Mouse (Mus musculus) liver, embryonic 13.5 days (tissue): ENCODE results near the gene Nr4a1. TPM values are rescaled to one million over a fixed set of nuclear protein-coding genes. Genes with fewer than 3 reads are reported as not detected.

Source experiments
- ATAC-seq: fragments of 200-750 bp; cut with Nextera tagmentation; 2 replicates; pipeline ENCODE4 v1.8.0; 2017; ENCODE audit warnings: low read depth, mild to moderate bottlenecking, moderate number of reproducible peaks, moderate library complexity
- DNase-seq: peaks from one replicate; pipeline ENCODE4 v3.0.0; 2022
- H3K27ac ChIP-seq: fragments of 300-500 bp; sonication (generic); 2 replicates; pipeline ENCODE4 v1.5.1; 2015; ENCODE audit warnings: moderate library complexity, mild to moderate bottlenecking, inconsistent platforms
- H3K27me3 ChIP-seq: fragments of 300-500 bp; sonication (generic); 2 replicates; pipeline ENCODE4 v1.6.1; 2015; ENCODE audit warnings: mild to moderate bottlenecking, inconsistent platforms
- H3K36me3 ChIP-seq: fragments of 300-500 bp; sonication (generic); 2 replicates; pipeline ENCODE4 v1.6.1; 2015; ENCODE audit warnings: mild to moderate bottlenecking, inconsistent platforms
- H3K4me1 ChIP-seq: fragments of 300-500 bp; sonication (generic); replicated peaks from 2 replicates; pipeline ENCODE4 v1.6.1; 2015; ENCODE audit warnings: inconsistent platforms
- H3K4me2 ChIP-seq: fragments of 300-500 bp; sonication (generic); 2 replicates; pipeline ENCODE4 v1.6.1; 2015; ENCODE audit warnings: inconsistent platforms, mild to moderate bottlenecking, moderate library complexity
- H3K4me3 ChIP-seq: fragments of 300-500 bp; sonication (generic); replicated peaks from 2 replicates; pipeline ENCODE4 v1.5.1; 2015; ENCODE audit warnings: mild to moderate bottlenecking, inconsistent platforms
- H3K9ac ChIP-seq: fragments of 300-500 bp; sonication (generic); 2 replicates; pipeline ENCODE4 v1.6.1; 2015; ENCODE audit warnings: mild to moderate bottlenecking, inconsistent platforms
- H3K9me3 ChIP-seq: fragments of 300-500 bp; sonication (generic); replicated peaks from 2 replicates; pipeline ENCODE4 v1.6.1; 2016; ENCODE audit warnings: inconsistent platforms
- WGBS: fragments of 180-500 bp; shearing (Covaris S2); methylation state at CpG from one replicate; pipeline ENCODE4 v1.1.7; 2015; ENCODE audit not compliant: insufficient replicate concordance; 5-methylcytosine and 5-hydroxymethylcytosine counted together
- polyA plus RNA-seq: library from polyadenylated mRNA; unstranded; fragments of >200 nt; fragmentation: Nextera tagmentation; extraction: Ambion mirVana; gene quantifications from 2 replicates; pipeline ENCODE4 v1.2.1, GENCODE M21; 2015

Nr4a1 gene
- polyA plus RNA-seq, 1 experiment from 2014 or later: 0.56 TPM

DNA sequence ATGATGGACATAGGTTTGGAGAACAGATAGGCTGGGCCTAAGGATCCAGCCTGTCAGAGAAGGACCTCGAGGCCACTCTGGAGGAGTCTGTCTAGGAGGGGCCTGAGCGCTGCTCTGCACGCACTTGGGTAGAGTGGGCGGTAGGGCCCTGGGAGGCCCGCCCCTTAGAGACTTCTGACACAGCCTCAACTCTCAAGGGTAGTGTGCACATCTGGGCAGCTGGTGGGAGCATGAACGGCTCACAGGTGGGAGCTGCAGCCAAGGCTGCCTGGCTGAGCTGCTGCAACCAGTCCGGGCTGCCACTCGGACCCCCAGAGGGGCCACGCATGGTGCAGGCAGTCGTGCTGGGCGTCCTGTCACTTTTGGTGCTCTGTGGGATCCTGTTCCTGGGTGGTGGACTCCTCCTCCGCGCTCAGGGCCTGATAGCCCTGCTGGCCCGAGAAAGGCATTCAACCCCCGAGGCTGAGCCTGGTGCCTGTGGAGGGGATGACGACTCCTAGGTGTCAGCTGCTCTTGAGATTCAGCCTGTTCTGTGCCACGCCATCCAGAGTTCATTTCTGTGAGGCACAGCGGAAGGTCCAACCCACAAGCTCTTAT is 39.1 kb downstream of the Nr4a1 start, which contains the start of gene 6030408B16Rik:
TSS of gene 6030408B16Rik (plus strand) at position 188 of the 597 bp plus-strand sequence.
- H3K4me2 ChIP-seq: no peak within 1 kb of the TSS
- H3K36me3 ChIP-seq: peaks cover 36% of the 10 kb centered on the region
- no peak within 1 kb of the TSS for H3K9ac ChIP-seq
- WGBS: 66% methylated on average over 18 of the region's 18 CpGs
- 0 out of 2 replicates have a peak, but pooled peaks cover under 1% of the 10 kb centered on the region for H3K4me1 ChIP-seq
- no peak within 1 kb of the TSS for H3K4me3 ChIP-seq
- no peaks in the 10 kb centered on the region for H3K27me3 ChIP-seq
- H3K27ac ChIP-seq: no peak within 1 kb of the TSS
- DNase-seq (no peak), ATAC-seq (no peak)
- no peaks in the 10 kb centered on the region for H3K9me3 ChIP-seq

DNA sequence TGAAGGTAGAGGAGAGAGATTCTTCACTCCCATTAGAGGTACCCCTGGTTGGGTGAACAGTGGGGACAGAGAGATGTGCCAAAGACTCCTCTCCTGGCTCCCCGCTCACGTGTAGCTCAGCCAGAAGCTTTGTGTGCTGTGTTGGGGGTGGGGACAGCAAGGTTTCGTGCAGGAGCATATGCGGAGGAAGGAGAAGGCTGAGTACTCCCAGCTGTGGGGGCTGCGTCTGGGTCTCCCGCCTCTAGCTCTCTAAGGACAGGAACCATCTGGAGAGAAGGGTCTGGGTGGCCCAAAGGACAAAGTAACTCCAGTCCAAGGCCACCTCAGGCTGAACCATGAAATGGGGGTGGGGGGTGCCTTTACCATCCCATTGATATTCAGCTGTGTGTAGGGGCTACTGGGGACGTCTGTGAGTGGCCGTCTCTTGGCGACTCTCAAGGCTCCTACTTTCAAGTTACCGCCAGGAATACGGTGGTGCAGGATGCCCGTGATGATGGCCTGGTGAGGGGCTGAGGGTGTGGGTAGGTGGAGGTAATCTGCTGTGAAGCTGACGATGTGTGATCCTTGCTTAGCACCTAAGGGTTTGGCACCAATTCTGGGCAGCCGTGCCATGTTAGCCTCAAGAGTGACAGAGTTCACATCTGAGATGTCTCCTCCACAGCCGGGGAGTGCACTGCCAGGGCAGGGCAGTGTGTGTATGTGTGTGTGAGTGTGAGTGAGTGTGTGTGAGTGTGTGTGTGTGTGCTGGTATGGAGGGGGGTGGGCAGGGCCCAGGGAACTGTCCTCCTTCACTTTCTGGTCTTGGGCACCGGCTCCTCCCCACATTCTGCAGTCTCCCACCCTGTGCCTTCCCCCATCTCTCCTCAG is 40.2 kb downstream of the Nr4a1 start:
- Histone ChIP-seq H3K36me3 (peaks cover 25% of the 10 kb centered on the region), H3K4me3 (no peak overlapping the region), H3K9me3 (no peaks in the 10 kb centered on the region), H3K4me1 (peaks cover 8% of the 10 kb centered on the region), H3K9ac (no peak overlapping the region), H3K4me2 (no peak overlapping the region), H3K27me3 (no peaks in the 10 kb centered on the region), H3K27ac (no peak overlapping the region)
- no peak for DNase-seq
- 66% methylated on average over 16 of the region's 16 CpGs for WGBS
- ATAC-seq: no peak

DNA sequence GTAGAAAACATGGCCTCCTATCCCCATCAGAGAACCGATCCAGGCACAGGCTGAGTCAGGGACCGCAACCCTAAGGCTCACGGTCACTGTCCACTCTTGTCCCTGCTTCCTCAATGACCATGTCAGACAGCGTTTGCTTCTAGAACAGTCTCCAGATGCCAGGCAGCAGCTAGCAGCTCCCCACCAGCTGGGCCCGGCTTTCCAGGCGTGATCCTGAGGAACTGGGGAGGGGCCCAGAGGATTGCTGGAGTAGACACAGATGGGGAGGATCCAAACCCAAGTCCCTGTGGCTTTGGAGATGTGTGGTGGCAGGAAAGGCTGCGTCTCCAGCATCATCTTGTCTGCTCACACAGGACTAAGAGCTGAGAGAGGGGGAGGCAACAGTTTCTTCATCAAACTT is 41.0 kb downstream of the Nr4a1 start:
- Histone ChIP-seq H3K36me3 (peaks cover 17% of the 10 kb centered on the region), H3K27ac (no peak overlapping the region), H3K9me3 (no peaks in the 10 kb centered on the region), H3K4me3 (no peak overlapping the region), H3K4me2 (no peak overlapping the region), H3K27me3 (no peaks in the 10 kb centered on the region), H3K4me1 (peaks cover 17% of the 10 kb centered on the region), H3K9ac (no peak overlapping the region)
- DNase-seq (no peak), ATAC-seq (no peak)
- 62% methylated on average over 7 of the region's 7 CpGs for WGBS

DNA sequence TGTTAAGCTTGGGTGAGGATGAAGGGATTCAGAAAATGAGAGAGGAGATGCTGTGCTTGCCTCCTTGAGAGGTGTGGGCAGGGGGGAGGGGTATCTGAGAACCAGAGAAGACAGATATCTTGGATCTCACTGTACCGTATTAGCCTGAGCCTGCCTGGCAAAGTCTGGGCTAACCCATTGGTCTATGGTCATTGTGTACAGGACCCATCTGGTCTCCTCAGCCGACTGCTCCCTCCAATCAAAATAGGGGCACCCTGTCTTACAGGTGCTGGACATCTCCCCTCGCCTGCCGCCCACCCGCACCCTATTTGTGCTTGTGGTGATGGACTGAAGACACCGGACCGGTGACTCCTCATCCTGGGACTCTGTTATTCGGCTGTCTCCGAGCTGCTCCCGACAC is 41.5 kb downstream of the Nr4a1 start:
- Histone ChIP-seq H3K4me2 (no peak overlapping the region), H3K4me1 (peaks cover 21% of the 10 kb centered on the region), H3K4me3 (no peak overlapping the region), H3K27me3 (no peaks in the 10 kb centered on the region), H3K27ac (no peak overlapping the region), H3K9ac (no peak overlapping the region), H3K36me3 (peaks cover 12% of the 10 kb centered on the region), H3K9me3 (no peaks in the 10 kb centered on the region)
- DNase-seq (no peak), ATAC-seq (no peak)
- 81% methylated on average over 10 of the region's 10 CpGs for WGBS

DNA sequence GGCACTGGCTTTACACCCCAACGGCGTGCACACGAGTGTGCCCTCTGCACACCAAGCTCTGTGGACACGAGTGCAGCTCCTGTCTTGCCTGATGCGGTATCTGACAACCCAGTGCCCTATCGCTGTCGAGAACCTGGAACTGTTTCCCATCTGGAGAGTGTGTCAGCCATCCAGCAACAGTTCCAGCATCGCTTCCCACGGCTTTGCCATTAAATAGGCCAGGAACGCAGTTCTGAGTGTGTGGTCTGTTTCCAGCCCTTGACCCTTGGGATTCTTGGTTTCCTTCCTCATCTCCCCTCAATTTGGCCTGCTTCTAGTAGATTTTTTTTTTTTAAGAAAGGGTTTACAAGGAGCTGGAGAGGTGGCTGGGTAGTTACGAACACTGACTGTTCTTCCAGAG is 42.0 kb downstream of the Nr4a1 start:
- no peak for ATAC-seq
- no peak overlapping the region for H3K9ac ChIP-seq
- H3K27ac ChIP-seq: no peak overlapping the region
- no peak for DNase-seq
- no peaks in the 10 kb centered on the region for H3K27me3 ChIP-seq
- H3K4me1 ChIP-seq: peaks cover 21% of the 10 kb centered on the region
- H3K4me2 ChIP-seq: no peak overlapping the region
- WGBS: 84% methylated on average over 11 of the region's 11 CpGs
- H3K36me3 ChIP-seq: peaks cover 7% of the 10 kb centered on the region
- H3K9me3 ChIP-seq: no peaks in the 10 kb centered on the region
- no peak overlapping the region for H3K4me3 ChIP-seq

DNA sequence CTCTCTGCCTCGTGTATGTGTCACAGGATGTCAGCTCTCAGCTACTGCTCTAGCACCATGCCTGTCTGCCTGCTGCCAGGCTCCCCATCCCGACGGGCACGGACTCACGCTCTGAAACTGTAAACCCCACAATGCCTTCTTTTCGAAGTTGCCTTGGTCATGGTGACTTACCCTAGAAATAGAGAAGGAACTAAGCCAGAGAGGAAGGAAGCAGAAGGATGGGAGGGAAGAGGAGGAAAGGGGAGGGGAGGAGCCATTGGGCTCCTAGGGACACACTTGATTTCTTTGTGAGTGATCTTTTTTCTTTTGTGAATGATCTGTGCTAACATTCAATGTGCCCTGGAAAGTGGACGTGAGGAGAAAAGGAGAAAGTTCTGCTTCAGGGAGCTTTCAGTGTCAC is 43.9 kb downstream of the Nr4a1 start:
- Histone ChIP-seq H3K4me3 (no peak overlapping the region), H3K9ac (no peak overlapping the region), H3K4me1 (peaks cover 21% of the 10 kb centered on the region), H3K27me3 (no peaks in the 10 kb centered on the region), H3K4me2 (no peak overlapping the region), H3K9me3 (no peaks in the 10 kb centered on the region), H3K27ac (no peak overlapping the region), H3K36me3 (no peaks in the 10 kb centered on the region)
- 16% methylated on average over 7 of the region's 7 CpGs for WGBS
- no peak for DNase-seq
- ATAC-seq: no peak

DNA sequence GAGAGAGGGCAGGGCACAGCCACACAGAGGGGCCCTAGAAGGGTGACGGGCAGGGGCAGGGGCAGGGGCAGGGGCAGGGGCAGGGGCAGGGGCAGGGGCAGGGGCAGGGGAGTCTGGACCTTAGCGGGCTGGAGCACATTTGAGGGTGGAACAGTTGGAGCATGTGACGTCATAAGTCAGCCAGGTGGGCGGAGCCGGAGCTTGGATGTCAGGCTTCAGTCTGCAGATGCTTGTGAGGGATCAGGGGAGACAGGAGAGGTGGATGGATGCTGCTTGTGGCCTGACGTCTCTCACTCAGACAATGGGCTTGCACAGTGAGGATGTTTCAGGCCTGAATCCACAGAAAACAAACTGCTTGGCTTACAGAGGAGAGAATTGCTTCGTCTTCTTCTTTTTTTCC is 44.5 kb downstream of the Nr4a1 start:
- no peak for ATAC-seq
- H3K27me3 ChIP-seq: no peaks in the 10 kb centered on the region
- no peak overlapping the region for H3K4me3 ChIP-seq
- 30% methylated on average over 7 of the region's 7 CpGs for WGBS
- H3K9ac ChIP-seq: no peak overlapping the region
- H3K36me3 ChIP-seq: no peaks in the 10 kb centered on the region
- peaks cover 21% of the 10 kb centered on the region for H3K4me1 ChIP-seq
- H3K9me3 ChIP-seq: no peaks in the 10 kb centered on the region
- no peak overlapping the region for H3K4me2 ChIP-seq
- H3K27ac ChIP-seq: no peak overlapping the region
- no peak for DNase-seq

DNA sequence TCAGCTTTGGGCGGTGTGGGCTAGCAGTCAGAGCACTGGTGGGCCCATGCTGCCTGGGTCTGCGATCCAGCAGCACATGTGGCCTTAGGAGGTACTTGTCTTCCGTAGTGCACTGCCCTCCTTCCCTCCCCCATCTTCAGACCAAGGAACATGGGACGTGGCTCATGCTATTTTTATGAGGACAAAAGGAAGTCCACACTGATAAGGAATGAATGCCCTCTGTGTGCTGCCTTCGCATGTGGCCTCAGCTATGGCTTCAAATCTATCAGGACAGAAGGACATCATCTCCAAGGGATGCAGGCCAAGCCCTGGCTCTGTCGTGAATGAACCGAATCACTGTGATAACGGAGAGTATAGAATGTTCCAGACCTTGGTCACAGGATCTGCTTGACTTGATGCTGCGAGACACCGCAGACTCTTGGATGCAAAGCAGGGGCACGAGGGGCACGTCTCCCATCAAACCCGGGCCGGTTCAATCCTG is 45.5 kb downstream of the Nr4a1 start:
- Histone ChIP-seq H3K4me2 (no peak overlapping the region), H3K27ac (no peak overlapping the region), H3K36me3 (no peaks in the 10 kb centered on the region), H3K9me3 (no peaks in the 10 kb centered on the region), H3K4me1 (peaks cover 21% of the 10 kb centered on the region), H3K4me3 (no peak overlapping the region), H3K9ac (no peak overlapping the region), H3K27me3 (no peaks in the 10 kb centered on the region)
- DNase-seq (no peak), ATAC-seq (no peak)
- 53% methylated on average over 14 of the region's 14 CpGs for WGBS

DNA sequence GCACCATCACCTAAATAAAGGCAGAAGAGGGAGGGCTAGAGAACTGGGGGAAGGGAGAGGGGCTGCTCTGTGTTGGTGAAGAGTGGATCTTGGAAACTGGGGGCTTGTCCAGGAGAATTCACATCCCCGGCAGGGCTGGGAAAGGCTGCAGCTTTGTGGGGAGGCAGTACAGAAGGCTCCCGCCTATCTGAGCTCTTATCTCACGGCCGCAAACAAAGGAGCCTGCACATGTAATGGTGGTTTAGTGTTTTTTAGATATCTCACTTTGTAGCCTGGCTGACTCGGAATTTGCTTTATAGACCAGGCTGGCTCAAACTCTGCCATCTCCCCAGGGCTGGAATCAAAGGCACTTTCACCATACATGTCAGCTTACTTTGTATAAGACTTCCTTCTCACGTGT is 46.1 kb downstream of the Nr4a1 start:
- no peak overlapping the region for H3K27ac ChIP-seq
- DNase-seq (no peak), ATAC-seq (0 out of 2 replicates have a peak, but pooled peaks have one; percentile 41)
- H3K4me3 ChIP-seq: no peak overlapping the region
- H3K9ac ChIP-seq: no peak overlapping the region
- 16% methylated on average over 6 of the region's 6 CpGs for WGBS
- H3K4me2 ChIP-seq: no peak overlapping the region
- H3K36me3 ChIP-seq: no peaks in the 10 kb centered on the region
- no peaks in the 10 kb centered on the region for H3K27me3 ChIP-seq
- H3K9me3 ChIP-seq: no peaks in the 10 kb centered on the region
- peaks cover 21% of the 10 kb centered on the region for H3K4me1 ChIP-seq

DNA sequence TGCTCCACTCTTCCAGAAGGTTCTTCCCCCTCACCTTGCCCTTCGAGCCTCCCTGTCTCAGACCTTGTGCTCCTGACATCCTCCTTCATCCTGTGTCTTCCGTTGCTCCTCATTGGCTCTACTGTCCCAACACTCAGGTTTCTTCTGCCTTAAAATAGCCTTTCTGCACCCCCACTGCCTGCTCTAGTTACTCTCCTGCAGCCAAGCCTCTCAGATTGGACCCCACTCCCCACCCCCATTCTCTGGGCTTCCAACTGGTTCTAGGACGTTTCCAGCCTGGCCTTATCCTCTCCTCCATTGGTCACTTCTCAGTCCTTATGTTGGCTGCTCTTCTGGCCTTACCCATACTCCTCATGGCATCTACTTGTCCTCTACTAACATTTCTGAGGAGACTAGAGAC is 48.1 kb downstream of the Nr4a1 start:
- Histone ChIP-seq H3K4me2 (no peak overlapping the region), H3K9ac (no peak overlapping the region), H3K4me1 (peaks cover 21% of the 10 kb centered on the region), H3K4me3 (no peak overlapping the region), H3K36me3 (no peaks in the 10 kb centered on the region), H3K27me3 (no peaks in the 10 kb centered on the region), H3K9me3 (no peaks in the 10 kb centered on the region), H3K27ac (no peak overlapping the region)
- DNase-seq (no peak), ATAC-seq (no peak)
- 70% methylated on average over 3 of the region's 3 CpGs for WGBS

DNA sequence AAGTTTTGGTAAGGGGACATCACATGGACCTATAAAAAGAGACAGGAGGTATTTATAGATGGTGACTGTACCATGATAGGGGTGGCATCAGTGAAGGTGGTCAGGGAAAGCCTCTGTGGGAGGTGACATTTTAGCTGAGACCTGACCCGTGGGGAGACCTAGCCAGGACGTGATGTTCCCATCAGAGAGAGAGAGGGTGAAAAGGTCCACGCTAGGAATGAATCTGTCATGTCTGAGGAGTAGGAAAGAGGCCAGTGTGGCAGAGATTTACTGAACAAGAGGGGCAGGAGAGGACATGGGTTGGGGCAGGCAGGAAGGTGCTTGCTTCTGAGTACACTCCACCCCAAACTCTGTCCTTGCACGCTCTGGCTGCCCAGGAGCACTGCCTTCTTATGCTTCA is 49.8 kb downstream of the Nr4a1 start:
- Histone ChIP-seq H3K9me3 (no peaks in the 10 kb centered on the region), H3K4me2 (no peak overlapping the region), H3K36me3 (no peaks in the 10 kb centered on the region), H3K4me1 (peaks cover 16% of the 10 kb centered on the region), H3K9ac (no peak overlapping the region), H3K27ac (no peak overlapping the region), H3K27me3 (no peaks in the 10 kb centered on the region), H3K4me3 (no peak overlapping the region)
- 54% methylated on average over 4 of the region's 4 CpGs for WGBS
- ATAC-seq (no peak), DNase-seq (no peak)
